Mouse (Mus musculus): Measurements from ENCODE around the gene Pip5k1b. TPM values are rescaled to one million over a fixed set of nuclear protein-coding genes. Genes with fewer than 3 reads are reported as not detected.

The Pip5k1b gene
- total RNA-seq, 2 experiments from 2014 or later: 68.4 to 72.1 TPM

GRCm38 (mm10) chr19:24391519-24392251 is 164.0 kb downstream of the Pip5k1b start:
- no peak overlapping the region for H3K4me3 ChIP-seq
- TF ChIP-seq CTCF (conservative IDR thresholded peaks at IDR 0.05): no peak
- peak overlapping the region; percentile 87 for H3K27ac ChIP-seq
- DNase-seq (ENCODE audit: low spot score in 2 of 2): no peak

- peak overlapping the region; percentile 73 for H3K27ac ChIP-seq
- no peak overlapping the region; the same call in 1 of the 2 replicates for H3K4me3 ChIP-seq
- no peak for TF ChIP-seq CTCF (conservative IDR thresholded peaks at IDR 0.05)
- DNase-seq (ENCODE audit: low spot score in 2 of 2): no peak
Measured at GRCm38 (mm10) chr19:24386956-24387865, 168.5 kb downstream of the Pip5k1b start.

- no peak overlapping the region for H3K4me3 ChIP-seq
- H3K27ac ChIP-seq: no peak overlapping the region
- TF ChIP-seq CTCF (conservative IDR thresholded peaks at IDR 0.05): no peak
- DNase-seq (ENCODE audit: low spot score in 2 of 2): no peak
Measured at GRCm38 (mm10) chr19:24378470-24378869, 177.2 kb downstream of the Pip5k1b start.

- H3K4me3 ChIP-seq: peak overlapping the region; percentile 33; the same call in 1 of the 2 replicates
- DNase-seq (ENCODE audit: low spot score in 2 of 2): peak; percentile 51 to 67
- H3K27ac ChIP-seq: peak overlapping the region; percentile 91
- TF ChIP-seq CTCF (conservative IDR thresholded peaks at IDR 0.05): no peak
Measured at GRCm38 (mm10) chr19:24371763-24372640, 183.7 kb downstream of the Pip5k1b start.

- no peak for DNase-seq (ENCODE audit: low spot score in 2 of 2)
- H3K4me3 ChIP-seq: no peak overlapping the region
- H3K27ac ChIP-seq: peak overlapping the region; percentile 49
- no peak for TF ChIP-seq CTCF (conservative IDR thresholded peaks at IDR 0.05)
Measured at GRCm38 (mm10) chr19:24368419-24368818, 187.3 kb downstream of the Pip5k1b start.

GRCm38 (mm10) chr19:24367722-24368121 is 187.9 kb downstream of the Pip5k1b start:
- Histone ChIP-seq H3K27ac (peak overlapping the region; percentile 76), H3K4me3 (no peak overlapping the region)
- TF ChIP-seq CTCF (conservative IDR thresholded peaks at IDR 0.05): no peak
- DNase-seq (ENCODE audit: low spot score in 2 of 2): peak; percentile 39 to 61

- Histone ChIP-seq H3K4me3 (no peak overlapping the region), H3K27ac (peak overlapping the region; percentile 76)
- no peak for TF ChIP-seq CTCF (conservative IDR thresholded peaks at IDR 0.05)
- DNase-seq (ENCODE audit: low spot score in 2 of 2): peak in 1 of 2 experiments; percentile 33
Measured at GRCm38 (mm10) chr19:24366747-24367146, 188.9 kb downstream of the Pip5k1b start.

GRCm38 (mm10) chr19:24362626-24363321 is 192.9 kb downstream of the Pip5k1b start:
- TF ChIP-seq CTCF (conservative IDR thresholded peaks at IDR 0.05): no peak
- H3K27ac ChIP-seq: no peak overlapping the region
- no peak overlapping the region for H3K4me3 ChIP-seq
- DNase-seq (ENCODE audit: low spot score in 2 of 2): no peak

GRCm38 (mm10) chr19:24359270-24359669 is 196.4 kb downstream of the Pip5k1b start:
- DNase-seq (ENCODE audit: low spot score in 2 of 2): no peak
- TF ChIP-seq CTCF (conservative IDR thresholded peaks at IDR 0.05): no peak
- Histone ChIP-seq H3K4me3 (no peak overlapping the region), H3K27ac (no peak overlapping the region)

- no peak for DNase-seq (ENCODE audit: low spot score in 2 of 2)
- peak; percentile 57 for TF ChIP-seq CTCF (conservative IDR thresholded peaks at IDR 0.05)
- Histone ChIP-seq H3K27ac (no peak overlapping the region), H3K4me3 (no peak overlapping the region)
Measured at GRCm38 (mm10) chr19:24352298-24352959, 203.2 kb downstream of the Pip5k1b start.

GRCm38 (mm10) chr19:24344501-24344900 is 211.2 kb downstream of the Pip5k1b start:
- Histone ChIP-seq H3K4me3 (no peak overlapping the region), H3K27ac (no peak overlapping the region)
- TF ChIP-seq CTCF (conservative IDR thresholded peaks at IDR 0.05): no peak
- DNase-seq (ENCODE audit: low spot score in 2 of 2): no peak

Measured in layer of hippocampus, adult 2 months (tissue).